Mouse (Mus musculus) central nervous system, embryonic 11.5 days (tissue): Measurements from ENCODE around the gene Fam90a1b. TPM values are rescaled to one million over a fixed set of nuclear protein-coding genes. Genes with fewer than 3 reads are reported as not detected.

Experiments
- polyA plus RNA-seq: library from polyadenylated mRNA; depleted of rRNA; stranded (reverse); fragments of >200 nt; gene quantifications from 2 replicates; pipeline ENCODE4 v1.2.3, GENCODE M21; 2012; rRNA removed

The Fam90a1b gene
- polyA plus RNA-seq: 0.05 and 0.10 TPM in 2 replicates

DNA sequence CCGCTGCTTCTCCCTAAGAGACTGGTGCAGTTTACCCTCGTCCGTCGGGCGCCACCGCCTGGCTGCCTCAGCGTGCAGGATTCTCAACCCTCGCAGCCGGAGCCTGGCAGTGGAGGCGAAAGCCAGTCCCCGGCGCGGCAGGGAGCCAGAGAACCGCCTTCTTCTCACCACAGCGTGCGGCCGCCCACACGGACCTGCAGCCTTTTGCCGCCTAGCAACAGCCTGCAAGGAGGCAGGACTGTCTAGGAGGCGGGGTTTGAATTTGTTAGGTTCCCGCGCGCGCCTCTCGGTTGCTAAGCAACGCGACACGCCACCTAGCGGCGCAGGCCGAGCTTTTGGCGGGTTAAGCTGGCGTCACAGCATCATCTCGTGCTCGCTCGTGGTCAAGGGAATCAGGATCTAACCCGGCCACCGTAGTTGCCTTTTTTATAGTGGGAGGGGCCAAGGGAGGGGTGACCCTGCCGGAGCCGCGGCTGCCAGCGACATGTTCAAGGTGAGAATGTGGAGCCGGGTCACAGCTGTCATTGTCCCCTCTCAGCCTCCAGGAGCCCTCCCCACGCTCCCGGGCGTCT lies at the start of gene Fam90a1b, which contains the start of gene Apoo:
Gene Fam90a1b, minus strand, starts transcription at position 108 of the 572 bp plus-strand sequence.
Gene Apoo, plus strand, starts transcription at position 448 of the 572 bp plus-strand sequence.

Other genes with a start within 250 kb of the Fam90a1b start
- gene Zfx, start 243.1 kb downstream of the Fam90a1b start, polyA plus RNA-seq: 13.3 and 19.7 TPM in 2 replicates
- gene Eif2s3x, start 153.9 kb downstream of the Fam90a1b start, polyA plus RNA-seq: 109 and 165 TPM in 2 replicates
- 5.5 and 5.9 TPM in 2 replicates for gene Klhl15, start 132.2 kb downstream of the Fam90a1b start, polyA plus RNA-seq
- gene Apoo, start 340 bp upstream of the Fam90a1b start, polyA plus RNA-seq: 16.1 and 35.3 TPM in 2 replicates
- 621 and 733 TPM in 2 replicates for gene Maged1, start 175.4 kb upstream of the Fam90a1b start, polyA plus RNA-seq